Mouse (Mus musculus) G1E (cell line): Measurements from ENCODE around the gene Kif13a. TPM values are rescaled to one million over a fixed set of nuclear protein-coding genes. Genes with fewer than 3 reads are reported as not detected.

Source experiments
- ATAC-seq: 2 replicates; pipeline ENCODE4 v1.8.0; 2016; ENCODE audit warnings: mild to moderate bottlenecking; ENCODE audit not compliant: insufficient number of reproducible peaks, poor library complexity, low FRiP score, severe bottlenecking; ENCODE audit errors: extremely low read depth
- DNase-seq: peaks from one replicate; pipeline ENCODE4 v3.0.0; 2012; ENCODE audit warnings: low spot score
- H3K27me3 ChIP-seq: 2 replicates; pipeline ENCODE4 v1.6.1; 2012; ENCODE audit warnings: mild to moderate bottlenecking, low read length, inconsistent platforms; ENCODE audit not compliant: insufficient read depth
- H3K36me3 ChIP-seq: replicated peaks from 2 replicates; pipeline ENCODE3; 2012; ENCODE audit warnings: mild to moderate bottlenecking, inconsistent platforms
- H3K4me1 ChIP-seq: 2 replicates; pipeline ENCODE4 v1.6.1; 2012; ENCODE audit warnings: low read depth, low read length, inconsistent platforms, mixed read lengths; ENCODE audit not compliant: insufficient read depth
- H3K4me3 ChIP-seq: 2 replicates; pipeline ENCODE4 v1.5.1; 2012; ENCODE audit warnings: low read depth, mild to moderate bottlenecking, inconsistent platforms, low read length, moderate library complexity, mixed read lengths
- H3K9me3 ChIP-seq: replicated peaks from 2 replicates; pipeline ENCODE4 v1.6.1; 2012; ENCODE audit warnings: inconsistent platforms
- CTCF ChIP-seq: IDR thresholded peaks from 2 replicates; pipeline ENCODE4 v1.5.1; 2012; ENCODE audit warnings: low read depth, low read length, inconsistent platforms, mixed read lengths
- GATA1 ChIP-seq: IDR thresholded peaks from 2 replicates; pipeline ENCODE4 v1.6.1; 2012; ENCODE audit warnings: borderline replicate concordance, low read length, inconsistent platforms, mixed read lengths
- GATA2 ChIP-seq: IDR thresholded peaks from 2 replicates; pipeline ENCODE4 v1.6.1; 2012; ENCODE audit warnings: low read depth, low read length, inconsistent platforms, borderline replicate concordance
- POLR2AphosphoS5 ChIP-seq: IDR thresholded peaks from 2 replicates; pipeline ENCODE4 v1.6.1; 2012; ENCODE audit warnings: low read depth, low read length, inconsistent platforms; ENCODE audit not compliant: insufficient replicate concordance
- TAL1 ChIP-seq: conservative IDR thresholded peaks from 2 replicates; pipeline ENCODE4 v1.6.1; 2012; ENCODE audit warnings: low read depth, low read length, inconsistent platforms, mixed read lengths
- polyA plus RNA-seq: library from polyadenylated mRNA; stranded (reverse); fragments of >175 nt; gene quantifications from 2 replicates; pipeline ENCODE4 v1.2.3, GENCODE M21; 2012
- total RNA-seq, 2 experiments: library from RNA; stranded (forward) in 1 of 2; stranded (reverse) in 1 of 2; fragments of 200-1000 nt in 1 of 2; fragments of >200 nt in 1 of 2; fragmentation: Nextera tagmentation in 1 of 2; gene quantifications; 2 replicates each; pipeline ENCODE4 v1.2.3; 2014 to 2017

The Kif13a gene
- total and polyA plus RNA-seq, 3 experiments, result 0.16 TPM; not detected in 2

DNA sequence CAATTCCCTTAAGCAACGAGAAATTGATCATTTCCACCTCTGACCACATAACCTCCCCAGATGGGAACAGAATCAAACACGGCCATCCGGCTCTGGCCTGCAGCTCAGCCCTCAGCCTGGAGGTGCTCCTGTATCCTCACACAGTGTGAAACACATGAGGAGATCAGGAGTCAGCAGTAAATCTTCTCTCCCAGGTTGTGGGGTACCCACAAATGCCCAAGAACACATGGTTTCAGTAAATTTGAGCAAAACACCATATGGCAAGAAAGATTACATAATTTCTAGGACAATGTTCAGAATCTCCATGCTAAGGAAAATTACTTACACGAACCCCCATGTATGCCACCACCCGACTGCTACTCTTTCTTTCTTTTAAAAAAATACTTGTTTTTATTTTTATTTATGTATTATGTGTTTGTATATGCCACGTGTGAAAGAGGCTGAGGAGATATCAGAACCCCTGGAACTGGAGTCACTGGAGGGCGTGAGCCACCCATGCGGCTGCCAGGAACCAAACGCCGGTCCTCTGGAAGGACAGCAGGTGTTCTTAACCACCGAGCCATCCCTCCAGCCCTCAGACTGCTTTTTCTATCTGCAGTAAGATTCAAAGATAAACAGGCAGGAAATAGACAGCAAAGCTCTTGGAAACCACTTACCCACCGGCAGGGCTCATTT, 85.0 kb downstream of the Kif13a start:
- Histone ChIP-seq H3K27me3 (peaks cover 4% of the 10 kb centered on the region; the same call in 1 of the 2 replicates), H3K4me3 (no peak overlapping the region), H3K9me3 (no peaks in the 10 kb centered on the region), H3K36me3 (no peaks in the 10 kb centered on the region), H3K4me1 (no peaks in the 10 kb centered on the region)
- no peak for TF ChIP-seq CTCF
- no peak for TF ChIP-seq GATA2
- no peak for TF ChIP-seq POLR2AphosphoS5
- no peak for TF ChIP-seq TAL1
- no peak for TF ChIP-seq GATA1
- ATAC-seq, result no peak
- no peak for DNase-seq

DNA sequence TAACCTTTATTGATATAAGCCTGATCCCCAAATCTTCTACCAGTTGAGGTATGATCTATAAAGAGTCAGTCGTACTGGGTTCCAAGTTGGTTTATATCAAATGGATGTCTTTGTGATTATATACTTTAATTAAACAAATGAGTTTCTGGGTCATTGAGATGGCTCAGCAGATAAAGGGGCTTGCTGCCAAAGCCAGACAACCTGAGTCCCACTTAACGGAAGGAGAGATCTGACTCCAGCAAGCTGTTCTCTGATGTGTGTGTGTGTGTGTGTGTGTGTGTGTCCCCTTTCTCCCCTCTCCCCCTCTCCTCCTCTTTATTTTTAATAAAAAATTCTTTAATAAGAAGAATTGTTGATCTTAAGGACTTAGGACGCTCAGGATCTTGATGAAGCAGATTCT, 86.0 kb downstream of the Kif13a start:
- Histone ChIP-seq H3K9me3 (no peaks in the 10 kb centered on the region), H3K36me3 (no peaks in the 10 kb centered on the region), H3K27me3 (peaks cover 4% of the 10 kb centered on the region; the same call in 1 of the 2 replicates), H3K4me3 (no peak overlapping the region), H3K4me1 (no peaks in the 10 kb centered on the region)
- ATAC-seq, result no peak
- no peak for TF ChIP-seq GATA1
- TF ChIP-seq GATA2, result no peak
- no peak for TF ChIP-seq CTCF
- no peak for TF ChIP-seq TAL1
- TF ChIP-seq POLR2AphosphoS5, result no peak
- no peak for DNase-seq

DNA sequence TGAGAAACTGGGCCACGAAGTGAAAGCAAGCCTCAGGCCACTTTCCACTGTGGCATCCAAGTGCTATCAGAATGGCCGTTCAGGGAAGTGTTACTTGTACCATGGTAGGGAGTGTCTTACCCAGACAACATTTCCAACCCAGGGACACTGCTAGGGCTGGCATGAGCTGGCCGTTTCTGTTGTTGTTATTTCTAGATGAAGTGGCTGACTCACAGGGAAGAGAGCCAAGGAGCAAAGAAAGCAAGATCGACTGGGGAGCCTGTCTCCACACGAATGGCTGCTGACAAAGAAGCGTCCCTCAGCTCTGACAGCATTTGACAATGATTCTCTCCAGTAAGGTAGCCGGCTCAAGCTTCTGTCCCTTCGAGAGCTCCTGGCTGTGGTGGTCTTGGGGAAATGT, 87.5 kb downstream of the Kif13a start:
- Histone ChIP-seq H3K4me3 (no peak overlapping the region), H3K9me3 (no peaks in the 10 kb centered on the region), H3K27me3 (peaks cover 4% of the 10 kb centered on the region; the same call in 1 of the 2 replicates), H3K4me1 (no peaks in the 10 kb centered on the region), H3K36me3 (no peaks in the 10 kb centered on the region)
- ATAC-seq (no peak), DNase-seq (no peak)
- TF ChIP-seq POLR2AphosphoS5, result no peak
- TF ChIP-seq CTCF, result no peak
- TF ChIP-seq GATA1, result no peak
- no peak for TF ChIP-seq GATA2
- no peak for TF ChIP-seq TAL1

DNA sequence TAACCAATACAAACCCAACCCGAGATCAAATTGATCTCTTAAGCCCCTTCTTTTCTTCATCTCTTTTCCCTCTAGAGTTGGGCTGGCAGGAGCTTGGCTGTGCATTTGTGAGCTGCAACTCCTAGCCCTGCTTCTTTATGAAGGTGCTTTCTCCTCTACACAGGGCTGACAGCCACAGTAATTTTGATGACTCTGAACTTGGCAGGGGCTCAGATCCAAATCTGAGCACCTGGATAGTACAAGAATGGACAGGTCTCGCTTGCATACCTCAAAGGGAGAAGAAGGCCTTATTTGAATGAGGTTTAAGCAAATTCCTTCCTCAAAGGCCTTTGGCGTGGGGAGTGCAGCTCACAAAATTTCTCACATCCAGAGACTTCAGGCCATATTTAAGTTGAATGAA, 88.0 kb downstream of the Kif13a start:
- Histone ChIP-seq H3K9me3 (no peaks in the 10 kb centered on the region), H3K27me3 (peaks cover 2% of the 10 kb centered on the region; the same call in 1 of the 2 replicates), H3K36me3 (no peaks in the 10 kb centered on the region), H3K4me3 (no peak overlapping the region), H3K4me1 (no peaks in the 10 kb centered on the region)
- ATAC-seq, result no peak
- no peak for TF ChIP-seq TAL1
- TF ChIP-seq GATA2, result no peak
- TF ChIP-seq GATA1, result no peak
- no peak for TF ChIP-seq POLR2AphosphoS5
- no peak for TF ChIP-seq CTCF
- no peak for DNase-seq

DNA sequence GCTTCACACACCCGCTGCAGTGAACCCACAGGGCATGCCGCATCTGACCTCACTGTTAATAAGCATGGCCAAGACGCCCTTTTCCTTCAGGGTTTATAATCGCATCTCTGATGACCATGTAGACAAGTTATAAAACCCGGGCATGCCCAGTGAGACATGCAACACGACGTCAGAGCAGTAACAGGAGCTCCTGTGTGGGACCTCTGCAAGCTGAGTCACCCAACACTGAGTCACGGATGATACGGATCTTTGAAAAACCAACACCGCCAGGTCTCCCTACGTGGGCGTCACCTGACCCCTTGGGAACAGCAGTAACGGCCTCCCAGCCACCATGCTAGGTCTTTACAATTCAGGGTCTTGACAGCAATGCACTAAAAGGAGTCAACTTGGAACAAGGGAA, 89.0 kb downstream of the Kif13a start:
- no peaks in the 10 kb centered on the region for H3K9me3 ChIP-seq
- H3K4me3 ChIP-seq, result no peak overlapping the region
- H3K36me3 ChIP-seq, result no peaks in the 10 kb centered on the region
- H3K27me3 ChIP-seq, result peaks cover 2% of the 10 kb centered on the region; the same call in 1 of the 2 replicates
- no peaks in the 10 kb centered on the region for H3K4me1 ChIP-seq
- no peak for TF ChIP-seq POLR2AphosphoS5
- TF ChIP-seq TAL1, result no peak
- no peak for TF ChIP-seq GATA2
- TF ChIP-seq GATA1, result no peak
- TF ChIP-seq CTCF, result no peak
- ATAC-seq (no peak), DNase-seq (no peak)

DNA sequence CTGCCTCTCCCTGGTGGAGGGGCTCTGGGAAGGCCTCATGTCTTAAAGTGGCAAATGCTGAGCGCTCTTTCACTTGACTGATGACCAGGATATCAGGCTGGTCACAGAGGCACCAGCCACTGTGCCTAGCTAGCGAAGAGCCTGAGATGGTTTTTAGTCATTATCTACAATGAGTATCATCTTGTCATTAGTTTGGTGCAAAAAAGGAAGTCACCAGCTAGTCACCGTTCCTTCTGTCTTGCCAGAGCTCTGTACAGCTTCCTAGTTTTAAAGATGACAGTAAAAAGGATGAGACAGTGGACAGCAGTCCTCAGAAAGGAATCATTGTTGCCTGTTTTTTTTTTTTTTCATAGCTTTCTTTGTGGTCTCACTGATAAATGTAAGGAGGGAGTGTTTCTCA, 90.4 kb downstream of the Kif13a start:
- TF ChIP-seq CTCF (no peak), TAL1 (no peak)
- Histone ChIP-seq H3K36me3 (no peaks in the 10 kb centered on the region), H3K27me3 (peaks cover 2% of the 10 kb centered on the region; the same call in 1 of the 2 replicates), H3K9me3 (no peaks in the 10 kb centered on the region), H3K4me3 (no peak overlapping the region), H3K4me1 (no peaks in the 10 kb centered on the region)
- ATAC-seq (no peak), DNase-seq (no peak)
